Mouse (Mus musculus): ENCODE data around the gene Fam189a1. TPM values are rescaled to one million over a fixed set of nuclear protein-coding genes. Genes with fewer than 3 reads are reported as not detected.

Fam189a1 gene
- total RNA-seq, 2 experiments from 2014 or later: 0.23 TPM; not detected in 1

GRCm38 (mm10) chr7:64949910-64950770 is 206.2 kb downstream of the Fam189a1 start:
- DNase-seq: peak; percentile 17

- no peak for DNase-seq
These were observed 206.9 kb downstream of the Fam189a1 start for GRCm38 (mm10) chr7:64949465-64949864.

- DNase-seq: no peak
These were observed 211.7 kb downstream of the Fam189a1 start for GRCm38 (mm10) chr7:64944686-64945085.

GRCm38 (mm10) chr7:64944175-64944574 is 212.2 kb downstream of the Fam189a1 start:
- no peak for DNase-seq

GRCm38 (mm10) chr7:64936927-64937326 is 219.4 kb downstream of the Fam189a1 start:
- no peak for DNase-seq

- DNase-seq: no peak
These were observed 222.3 kb downstream of the Fam189a1 start for GRCm38 (mm10) chr7:64934115-64934514.

- no peak for DNase-seq
These were observed 225.4 kb downstream of the Fam189a1 start for GRCm38 (mm10) chr7:64930980-64931379.

GRCm38 (mm10) chr7:64923918-64924317 is 232.5 kb downstream of the Fam189a1 start:
- DNase-seq: no peak

GRCm38 (mm10) chr7:64921189-64921588 is 235.2 kb downstream of the Fam189a1 start:
- DNase-seq: no peak

- no peak for DNase-seq
These were observed 235.6 kb downstream of the Fam189a1 start for GRCm38 (mm10) chr7:64920735-64921134.

GRCm38 (mm10) chr7:64916654-64917053 is 239.7 kb downstream of the Fam189a1 start:
- no peak for DNase-seq

GRCm38 (mm10) chr7:64915121-64915520 is 241.2 kb downstream of the Fam189a1 start:
- no peak for DNase-seq

- no peak for DNase-seq
These were observed 244.4 kb downstream of the Fam189a1 start for GRCm38 (mm10) chr7:64911945-64912344.

GRCm38 (mm10) chr7:64910208-64910607 is 246.2 kb downstream of the Fam189a1 start:
- DNase-seq: no peak

GRCm38 (mm10) chr7:64906955-64907354 is 249.4 kb downstream of the Fam189a1 start:
- DNase-seq: no peak

- DNase-seq: no peak
These were observed 250.9 kb downstream of the Fam189a1 start for GRCm38 (mm10) chr7:64905506-64905905.

GRCm38 (mm10) chr7:64900249-64900648 is 256.1 kb downstream of the Fam189a1 start:
- no peak for DNase-seq

- DNase-seq: no peak
These were observed 259.8 kb downstream of the Fam189a1 start for GRCm38 (mm10) chr7:64896587-64896986.

GRCm38 (mm10) chr7:64895685-64896101 is 260.7 kb downstream of the Fam189a1 start:
- DNase-seq: no peak

GRCm38 (mm10) chr7:64891139-64891538 is 265.2 kb downstream of the Fam189a1 start:
- peak; percentile 50 for DNase-seq

- peak; percentile 32 for DNase-seq
These were observed 266.5 kb downstream of the Fam189a1 start for GRCm38 (mm10) chr7:64889919-64890318.

GRCm38 (mm10) chr7:64884187-64884862 is 272.0 kb downstream of the Fam189a1 start:
- DNase-seq: no peak

- DNase-seq: no peak
These were observed 274.1 kb downstream of the Fam189a1 start for GRCm38 (mm10) chr7:64882243-64882642.

Measured in gastrocnemius, postnatal 25 days (tissue).